Mouse (Mus musculus) forebrain, postnatal 0 days (tissue): ENCODE results near the gene Apba2. TPM values are rescaled to one million over a fixed set of nuclear protein-coding genes. Genes with fewer than 3 reads are reported as not detected.

Experiments
- ATAC-seq: fragments of 200-750 bp; cut with Nextera tagmentation; 2 replicates; pipeline ENCODE4 v1.8.0; 2017; ENCODE audit warnings: mild to moderate bottlenecking, moderate library complexity
- DNase-seq: peaks from one replicate; pipeline ENCODE4 v3.0.0-alpha.2; 2015
- H3K27ac ChIP-seq: fragments of 300-500 bp; sonication (generic); 2 replicates; pipeline ENCODE4 v1.5.1; 2014; ENCODE audit warnings: low read depth, mild to moderate bottlenecking, antibody characterized with exemption, low read length, moderate library complexity, mixed read lengths
- H3K27me3 ChIP-seq: fragments of 300-500 bp; sonication (generic); 2 replicates; pipeline ENCODE4 v1.6.1; 2014; ENCODE audit warnings: mild to moderate bottlenecking, low read length, mixed read lengths; ENCODE audit not compliant: insufficient read depth
- H3K36me3 ChIP-seq: fragments of 300-500 bp; sonication (generic); 2 replicates; pipeline ENCODE4 v1.6.1; 2014; ENCODE audit warnings: mild to moderate bottlenecking, moderate library complexity; ENCODE audit not compliant: insufficient read depth
- H3K4me1 ChIP-seq: fragments of 300-500 bp; sonication (generic); 2 replicates; pipeline ENCODE4 v1.6.1; 2014; ENCODE audit warnings: antibody characterized with exemption; ENCODE audit not compliant: insufficient read depth
- H3K4me2 ChIP-seq: fragments of 300-500 bp; sonication (generic); 2 replicates; pipeline ENCODE4 v1.6.1; 2014; ENCODE audit warnings: low read depth, mild to moderate bottlenecking, moderate library complexity
- H3K4me3 ChIP-seq: fragments of 300-500 bp; sonication (generic); 2 replicates; pipeline ENCODE4 v1.5.1; 2014; ENCODE audit warnings: low read depth, low read length, mixed read lengths
- H3K9ac ChIP-seq: fragments of 300-500 bp; sonication (generic); 2 replicates; pipeline ENCODE4 v1.6.1; 2014; ENCODE audit warnings: mild to moderate bottlenecking
- H3K9me3 ChIP-seq: fragments of 300-500 bp; sonication (generic); 2 replicates; pipeline ENCODE4 v1.6.1; 2016; ENCODE audit warnings: low read length
- CTCF ChIP-seq: sonication (generic); IDR thresholded peaks from 2 replicates; pipeline ENCODE4 v1.5.1; 2016; ENCODE audit warnings: antibody characterized with exemption, control low read depth, low read depth
- whole genome bisulfite sequencing: fragments of 180-500 bp; shearing (Covaris S2); extraction: QIAGEN DNeasy Blood & Tissue Kit; methylation state at CpG from one replicate; pipeline ENCODE4 v1.1.7; 2014; 5-methylcytosine and 5-hydroxymethylcytosine counted together
- polyA plus RNA-seq: library from polyadenylated mRNA; unstranded; fragments of >200 nt; fragmentation: Nextera tagmentation; extraction: Ambion mirVana; gene quantifications from 2 replicates; pipeline ENCODE4 v1.2.1, GENCODE M21; 2015
- total RNA-seq: library from RNA; depleted of rRNA; stranded (reverse); fragments of >200 nt; gene quantifications from 2 replicates; pipeline ENCODE4 v1.2.3, GENCODE M21; 2014

Gene Apba2
- total and polyA plus RNA-seq, 2 experiments from 2014 or later: 227 to 332 TPM

GRCm38 (mm10) chr7:64633916-64634315, 132.4 kb downstream of the Apba2 start:
- Histone ChIP-seq H3K4me3 (no peak overlapping the region), H3K27me3 (no peaks in the 10 kb centered on the region), H3K9ac (no peak overlapping the region), H3K9me3 (no peaks in the 10 kb centered on the region), H3K4me1 (no peaks in the 10 kb centered on the region), H3K4me2 (no peak overlapping the region), H3K36me3 (no peaks in the 10 kb centered on the region), H3K27ac (no peak overlapping the region)
- ATAC-seq (no peak), DNase-seq (no peak)
- 67% methylated on average over 5 of the region's 5 CpGs for WGBS
- TF ChIP-seq CTCF: no peak

DNA sequence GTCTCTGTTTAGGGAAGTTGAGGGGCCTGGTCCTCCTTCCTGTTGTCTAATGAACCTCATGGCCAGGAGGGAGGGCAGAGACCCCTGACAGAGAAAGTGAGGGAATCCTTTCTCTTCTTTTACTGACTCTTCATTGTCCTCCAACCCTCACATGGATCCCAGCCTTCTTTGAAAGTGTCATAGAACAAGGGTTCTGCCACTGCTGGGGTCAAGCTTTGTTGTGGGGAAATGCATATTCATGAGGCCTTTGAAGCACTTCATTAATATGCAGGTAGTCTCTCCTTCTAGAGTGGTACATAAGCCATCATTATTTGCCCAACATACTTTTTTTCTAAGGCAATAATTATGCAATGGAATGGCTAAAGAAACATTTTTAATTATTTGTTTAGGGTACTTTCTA, 133.0 kb downstream of the Apba2 start:
- no peaks in the 10 kb centered on the region for H3K9me3 ChIP-seq
- no peak overlapping the region for H3K4me3 ChIP-seq
- no peak overlapping the region for H3K9ac ChIP-seq
- ATAC-seq (peak; percentile 59), DNase-seq (no peak)
- H3K4me2 ChIP-seq: no peak overlapping the region
- H3K27me3 ChIP-seq: no peaks in the 10 kb centered on the region
- H3K36me3 ChIP-seq: no peaks in the 10 kb centered on the region
- TF ChIP-seq CTCF: no peak
- H3K27ac ChIP-seq: no peak overlapping the region
- H3K4me1 ChIP-seq: no peaks in the 10 kb centered on the region

GRCm38 (mm10) chr7:64638922-64639321, 137.4 kb downstream of the Apba2 start:
- Histone ChIP-seq H3K9me3 (no peaks in the 10 kb centered on the region), H3K4me2 (no peak overlapping the region), H3K27ac (no peak overlapping the region), H3K4me1 (no peaks in the 10 kb centered on the region), H3K9ac (no peak overlapping the region), H3K4me3 (no peak overlapping the region), H3K27me3 (no peaks in the 10 kb centered on the region), H3K36me3 (no peaks in the 10 kb centered on the region)
- no peak for TF ChIP-seq CTCF
- ATAC-seq (no peak; the same call in 1 of the 2 replicates), DNase-seq (no peak)
- WGBS: 51% methylated on average over 4 of the region's 4 CpGs

DNA sequence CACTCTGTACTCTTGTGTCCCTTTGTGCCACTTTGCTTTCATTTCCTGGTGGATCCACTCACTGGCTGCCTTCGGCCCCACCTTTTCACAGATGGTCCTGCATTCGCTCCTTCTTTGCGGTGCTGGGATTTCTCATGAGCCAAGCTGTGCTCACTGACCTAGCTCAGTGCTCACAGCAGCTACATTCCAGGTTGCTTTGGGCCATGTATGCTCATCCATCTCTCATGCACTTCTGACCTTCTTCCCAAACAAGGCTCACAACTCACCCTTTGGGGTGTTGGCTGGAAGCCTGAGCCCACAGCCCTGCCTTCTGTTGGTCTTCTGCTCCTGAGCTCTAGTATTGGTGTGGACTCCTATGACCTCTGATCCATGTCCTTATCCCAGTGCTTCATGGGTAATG, 139.1 kb downstream of the Apba2 start:
- no peaks in the 10 kb centered on the region for H3K4me1 ChIP-seq
- ATAC-seq (no peak), DNase-seq (no peak)
- 95% methylated on average over 3 of the region's 3 CpGs for WGBS
- H3K27ac ChIP-seq: no peak overlapping the region
- no peak overlapping the region for H3K4me2 ChIP-seq
- H3K27me3 ChIP-seq: no peaks in the 10 kb centered on the region
- H3K4me3 ChIP-seq: no peak overlapping the region
- no peak for TF ChIP-seq CTCF
- H3K36me3 ChIP-seq: no peaks in the 10 kb centered on the region
- no peaks in the 10 kb centered on the region for H3K9me3 ChIP-seq
- no peak overlapping the region for H3K9ac ChIP-seq

GRCm38 (mm10) chr7:64642903-64643302, 141.4 kb downstream of the Apba2 start:
- no peaks in the 10 kb centered on the region for H3K4me1 ChIP-seq
- H3K36me3 ChIP-seq: no peaks in the 10 kb centered on the region
- ATAC-seq (no peak), DNase-seq (no peak)
- H3K27me3 ChIP-seq: no peaks in the 10 kb centered on the region
- WGBS: 53% methylated on average over 1 of the region's 1 CpGs
- H3K27ac ChIP-seq: no peak overlapping the region
- no peak overlapping the region for H3K4me2 ChIP-seq
- no peak overlapping the region for H3K4me3 ChIP-seq
- no peaks in the 10 kb centered on the region for H3K9me3 ChIP-seq
- TF ChIP-seq CTCF: no peak
- no peak overlapping the region for H3K9ac ChIP-seq

DNA sequence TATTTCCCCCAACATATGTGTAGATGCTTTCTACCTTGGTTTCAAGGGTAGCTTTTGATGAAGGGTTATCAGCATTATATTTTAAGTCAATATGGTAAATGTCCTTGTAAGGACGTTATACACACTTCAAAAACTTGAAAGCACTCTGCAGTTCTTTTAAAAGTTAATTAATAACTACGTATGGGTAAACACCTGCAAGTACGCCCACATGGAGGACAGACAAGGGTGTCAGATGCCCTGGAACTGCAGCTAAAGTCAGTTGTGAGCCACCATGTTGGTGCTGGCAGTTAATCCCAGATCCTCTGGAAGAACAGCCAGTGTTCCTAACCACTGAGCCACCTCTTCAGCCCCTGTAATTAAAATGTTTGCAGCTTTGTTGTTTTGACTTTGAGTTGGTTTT, 144.0 kb downstream of the Apba2 start:
- Histone ChIP-seq H3K4me3 (no peak overlapping the region), H3K36me3 (no peaks in the 10 kb centered on the region), H3K9me3 (no peaks in the 10 kb centered on the region), H3K4me2 (no peak overlapping the region), H3K27ac (no peak overlapping the region), H3K9ac (no peak overlapping the region), H3K27me3 (no peaks in the 10 kb centered on the region), H3K4me1 (no peaks in the 10 kb centered on the region)
- ATAC-seq (no peak), DNase-seq (no peak)
- 78% methylated on average over 3 of the region's 3 CpGs for WGBS
- TF ChIP-seq CTCF: no peak

DNA sequence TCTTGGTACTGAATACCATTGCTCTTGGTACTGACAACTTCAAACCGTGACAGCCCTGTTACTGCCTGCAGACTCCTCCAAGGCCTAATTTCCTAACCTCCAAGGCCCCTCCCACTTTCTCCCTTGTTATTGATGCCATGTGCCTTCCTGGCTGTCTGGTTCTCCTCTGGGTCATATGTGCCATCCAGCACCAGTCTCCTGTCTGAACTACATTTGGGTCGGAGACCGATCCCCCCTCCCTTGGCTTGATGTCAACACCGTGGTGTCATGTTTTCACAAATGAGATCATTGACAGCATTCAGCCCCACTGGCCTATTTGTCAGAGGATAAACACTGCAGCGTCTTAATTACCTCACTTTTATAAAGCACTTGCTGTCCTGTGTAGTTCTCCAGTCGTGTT, 144.5 kb downstream of the Apba2 start:
- Histone ChIP-seq H3K9ac (no peak overlapping the region), H3K9me3 (no peaks in the 10 kb centered on the region), H3K27me3 (no peaks in the 10 kb centered on the region), H3K27ac (no peak overlapping the region), H3K4me1 (no peaks in the 10 kb centered on the region), H3K4me2 (no peak overlapping the region), H3K36me3 (no peaks in the 10 kb centered on the region), H3K4me3 (no peak overlapping the region)
- ATAC-seq (no peak), DNase-seq (no peak)
- no peak for TF ChIP-seq CTCF
- 25% methylated on average over 6 of the region's 6 CpGs for WGBS

GRCm38 (mm10) chr7:64648947-64649607, 147.6 kb downstream of the Apba2 start:
- Histone ChIP-seq H3K36me3 (no peaks in the 10 kb centered on the region), H3K9me3 (no peaks in the 10 kb centered on the region), H3K4me2 (no peak overlapping the region), H3K9ac (no peak overlapping the region), H3K27me3 (no peaks in the 10 kb centered on the region), H3K27ac (no peak overlapping the region), H3K4me1 (no peaks in the 10 kb centered on the region), H3K4me3 (no peak overlapping the region)
- ATAC-seq (peak; percentile 34; the same call in 1 of the 2 replicates), DNase-seq (no peak)
- TF ChIP-seq CTCF: no peak
- 52% methylated on average over 10 of the region's 10 CpGs for WGBS
